Mouse (Mus musculus) liver, embryonic 13.5 days (tissue): ENCODE data around the gene Slfn5. TPM values are rescaled to one million over a fixed set of nuclear protein-coding genes. Genes with fewer than 3 reads are reported as not detected.
"Not testable (repeated sequence)": the region's sequence is repeated elsewhere in the genome, so short reads cannot be mapped to it uniquely, and the experiment has no call there.

Source experiments
- ATAC-seq: fragments of 200-750 bp; cut with Nextera tagmentation; 2 replicates; pipeline ENCODE4 v1.8.0; 2017; ENCODE audit warnings: low read depth, mild to moderate bottlenecking, moderate number of reproducible peaks, moderate library complexity
- DNase-seq: peaks from one replicate; pipeline ENCODE4 v3.0.0; 2022
- H3K27ac ChIP-seq: fragments of 300-500 bp; sonication (generic); 2 replicates; pipeline ENCODE4 v1.5.1; 2015; ENCODE audit warnings: moderate library complexity, mild to moderate bottlenecking, inconsistent platforms
- H3K27me3 ChIP-seq: fragments of 300-500 bp; sonication (generic); 2 replicates; pipeline ENCODE4 v1.6.1; 2015; ENCODE audit warnings: mild to moderate bottlenecking, inconsistent platforms
- H3K36me3 ChIP-seq: fragments of 300-500 bp; sonication (generic); 2 replicates; pipeline ENCODE4 v1.6.1; 2015; ENCODE audit warnings: mild to moderate bottlenecking, inconsistent platforms
- H3K4me1 ChIP-seq: fragments of 300-500 bp; sonication (generic); replicated peaks from 2 replicates; pipeline ENCODE4 v1.6.1; 2015; ENCODE audit warnings: inconsistent platforms
- H3K4me2 ChIP-seq: fragments of 300-500 bp; sonication (generic); 2 replicates; pipeline ENCODE4 v1.6.1; 2015; ENCODE audit warnings: inconsistent platforms, mild to moderate bottlenecking, moderate library complexity
- H3K4me3 ChIP-seq: fragments of 300-500 bp; sonication (generic); replicated peaks from 2 replicates; pipeline ENCODE4 v1.5.1; 2015; ENCODE audit warnings: mild to moderate bottlenecking, inconsistent platforms
- H3K9ac ChIP-seq: fragments of 300-500 bp; sonication (generic); 2 replicates; pipeline ENCODE4 v1.6.1; 2015; ENCODE audit warnings: mild to moderate bottlenecking, inconsistent platforms
- H3K9me3 ChIP-seq: fragments of 300-500 bp; sonication (generic); replicated peaks from 2 replicates; pipeline ENCODE4 v1.6.1; 2016; ENCODE audit warnings: inconsistent platforms
- WGBS: fragments of 180-500 bp; shearing (Covaris S2); methylation state at CpG from one replicate; pipeline ENCODE4 v1.1.7; 2015; ENCODE audit not compliant: insufficient replicate concordance; 5-methylcytosine and 5-hydroxymethylcytosine counted together
- polyA plus RNA-seq: library from polyadenylated mRNA; unstranded; fragments of >200 nt; fragmentation: Nextera tagmentation; extraction: Ambion mirVana; gene quantifications from 2 replicates; pipeline ENCODE4 v1.2.1, GENCODE M21; 2015

Slfn5 gene
- polyA plus RNA-seq, 1 experiment from 2014 or later: 0.68 TPM

GRCm38 (mm10) chr11:82921691-82922090 lies 29.5 kb upstream of the Slfn5 start:
- ATAC-seq (no peak), DNase-seq (no peak)
- no peaks in the 10 kb centered on the region for H3K4me1 ChIP-seq
- WGBS: 61% methylated on average over 4 of the region's 4 CpGs
- no peaks in the 10 kb centered on the region for H3K9me3 ChIP-seq
- peaks cover 38% of the 10 kb centered on the region for H3K27me3 ChIP-seq
- H3K4me3 ChIP-seq: no peak overlapping the region
- no peak overlapping the region for H3K9ac ChIP-seq
- no peak overlapping the region for H3K4me2 ChIP-seq
- no peaks in the 10 kb centered on the region for H3K36me3 ChIP-seq
- no peak overlapping the region for H3K27ac ChIP-seq

GRCm38 (mm10) chr11:82923910-82924309 lies 27.2 kb upstream of the Slfn5 start:
- not testable (repeated sequence) for H3K9ac ChIP-seq, DNase-seq, H3K4me3 ChIP-seq, H3K4me1 ChIP-seq, ATAC-seq, H3K36me3 ChIP-seq, H3K9me3 ChIP-seq, H3K27ac ChIP-seq, H3K4me2 ChIP-seq
- H3K27me3 ChIP-seq: peaks cover 50% of the 10 kb centered on the region
- 64% methylated on average over 6 of the region's 6 CpGs for WGBS

- no peak for ATAC-seq
- no peaks in the 10 kb centered on the region for H3K9me3 ChIP-seq
- no peaks in the 10 kb centered on the region for H3K4me1 ChIP-seq
- H3K27ac ChIP-seq: no peak overlapping the region
- no peaks in the 10 kb centered on the region for H3K36me3 ChIP-seq
- WGBS: 36% methylated on average over 20 of the region's 20 CpGs
- H3K4me3 ChIP-seq: no peak overlapping the region
- H3K27me3 ChIP-seq: peaks cover 84% of the 10 kb centered on the region
- no peak overlapping the region for H3K4me2 ChIP-seq
- no peak for DNase-seq
- H3K9ac ChIP-seq: no peak overlapping the region
Observed at GRCm38 (mm10) chr11:82928897-82929632, 22.1 kb upstream of the Slfn5 start.

- no peak overlapping the region for H3K27ac ChIP-seq
- WGBS: 36% methylated on average over 3 of the region's 3 CpGs
- no peak overlapping the region for H3K4me3 ChIP-seq
- H3K27me3 ChIP-seq: peaks cover 89% of the 10 kb centered on the region
- DNase-seq (no peak), ATAC-seq (no peak)
- H3K9me3 ChIP-seq: no peaks in the 10 kb centered on the region
- H3K4me2 ChIP-seq: no peak overlapping the region
- no peaks in the 10 kb centered on the region for H3K36me3 ChIP-seq
- H3K4me1 ChIP-seq: no peaks in the 10 kb centered on the region
- H3K9ac ChIP-seq: no peak overlapping the region
Observed at GRCm38 (mm10) chr11:82929633-82929950, 21.6 kb upstream of the Slfn5 start.

- WGBS: 2% methylated on average over 85 of the region's 85 CpGs
- not testable (repeated sequence) for ATAC-seq, H3K4me1 ChIP-seq, H3K27ac ChIP-seq, H3K36me3 ChIP-seq, H3K9ac ChIP-seq, DNase-seq, H3K9me3 ChIP-seq
- H3K4me2 ChIP-seq: peak overlapping the region; percentile 66
- H3K4me3 ChIP-seq: peak overlapping the region; percentile 49
- H3K27me3 ChIP-seq: peaks cover 92% of the 10 kb centered on the region
Observed at GRCm38 (mm10) chr11:82930391-82930955, 20.7 kb upstream of the Slfn5 start.

- not testable (repeated sequence) for H3K9me3 ChIP-seq, H3K9ac ChIP-seq, H3K4me1 ChIP-seq, ATAC-seq, H3K36me3 ChIP-seq, H3K27ac ChIP-seq, DNase-seq
- peak overlapping the region; percentile 66 for H3K4me2 ChIP-seq
- H3K27me3 ChIP-seq: peaks cover 92% of the 10 kb centered on the region
- H3K4me3 ChIP-seq: peak overlapping the region; percentile 49
- WGBS: 2% methylated on average over 62 of the region's 63 CpGs
Observed at GRCm38 (mm10) chr11:82931161-82931560, 20.0 kb upstream of the Slfn5 start.

GRCm38 (mm10) chr11:82931671-82932450 lies 19.3 kb upstream of the Slfn5 start:
- WGBS: 1% methylated on average over 118 of the region's 119 CpGs
- H3K27ac ChIP-seq, ATAC-seq, H3K9me3 ChIP-seq, H3K4me1 ChIP-seq, H3K9ac ChIP-seq, H3K36me3 ChIP-seq, DNase-seq: not testable (repeated sequence)
- Histone ChIP-seq H3K4me2 (peak overlapping the region; percentile 66), H3K27me3 (peaks cover 92% of the 10 kb centered on the region), H3K4me3 (peak overlapping the region; percentile 49)

- DNase-seq (no peak), ATAC-seq (no peak)
- Histone ChIP-seq H3K9ac (no peak overlapping the region), H3K27me3 (peaks cover 97% of the 10 kb centered on the region), H3K4me1 (no peaks in the 10 kb centered on the region), H3K36me3 (no peaks in the 10 kb centered on the region), H3K4me3 (peak overlapping the region; percentile 49), H3K9me3 (no peaks in the 10 kb centered on the region), H3K4me2 (peak overlapping the region; percentile 66), H3K27ac (no peak overlapping the region)
- WGBS: 3% methylated on average over 28 of the region's 29 CpGs
Observed at GRCm38 (mm10) chr11:82933186-82933585, 18.0 kb upstream of the Slfn5 start.

GRCm38 (mm10) chr11:82943336-82943735 lies 7.8 kb upstream of the Slfn5 start:
- no peaks in the 10 kb centered on the region for H3K9me3 ChIP-seq
- H3K4me3 ChIP-seq: no peak overlapping the region
- H3K9ac ChIP-seq: no peak overlapping the region
- H3K36me3 ChIP-seq: no peaks in the 10 kb centered on the region
- no peaks in the 10 kb centered on the region for H3K4me1 ChIP-seq
- ATAC-seq: no peak
- peaks cover 40% of the 10 kb centered on the region for H3K27me3 ChIP-seq
- no peak overlapping the region for H3K4me2 ChIP-seq
- H3K27ac ChIP-seq: no peak overlapping the region
- 54% methylated on average over 6 of the region's 6 CpGs for WGBS
- DNase-seq: no peak

- DNase-seq (no peak), ATAC-seq (no peak)
- H3K4me1 ChIP-seq: no peaks in the 10 kb centered on the region
- H3K9ac ChIP-seq: no peak overlapping the region
- no peak overlapping the region for H3K4me3 ChIP-seq
- H3K27ac ChIP-seq: no peak overlapping the region
- no peak overlapping the region for H3K4me2 ChIP-seq
- no peaks in the 10 kb centered on the region for H3K36me3 ChIP-seq
- 41% methylated on average over 2 of the region's 2 CpGs for WGBS
- H3K9me3 ChIP-seq: no peaks in the 10 kb centered on the region
- peaks cover 42% of the 10 kb centered on the region for H3K27me3 ChIP-seq
Observed at GRCm38 (mm10) chr11:82945636-82946035, 5.5 kb upstream of the Slfn5 start.

- no peak for ATAC-seq
- Histone ChIP-seq H3K27ac (no peak overlapping the region), H3K27me3 (peaks cover 51% of the 10 kb centered on the region), H3K9me3 (no peaks in the 10 kb centered on the region), H3K4me2 (no peak overlapping the region), H3K4me3 (no peak overlapping the region), H3K9ac (no peak overlapping the region), H3K36me3 (no peaks in the 10 kb centered on the region), H3K4me1 (peaks cover 10% of the 10 kb centered on the region)
- DNase-seq: no peak
- WGBS: 53% methylated on average over 4 of the region's 4 CpGs
Observed at GRCm38 (mm10) chr11:82947457-82947856, 3.7 kb upstream of the Slfn5 start.
